Mouse (Mus musculus) kidney, postnatal 0 days (tissue): Measurements from ENCODE around the gene N4bp2. TPM values are rescaled to one million over a fixed set of nuclear protein-coding genes. Genes with fewer than 3 reads are reported as not detected.
A peak's percentile ranks its signal among the peaks of the same experiment; 100 is the strongest.

Experiments
- ATAC-seq: fragments of 200-750 bp; cut with Nextera tagmentation; replicated peaks from 2 replicates; pipeline ENCODE4 v1.8.0; 2017; ENCODE audit warnings: low read depth, moderate number of reproducible peaks, moderate TSS enrichment, moderate library complexity; ENCODE audit not compliant: low FRiP score
- DNase-seq: peaks from one replicate; pipeline ENCODE4 v3.0.0-alpha.2; 2016; ENCODE audit warnings: low spot score
- H3K27ac ChIP-seq: fragments of 300-500 bp; sonication (generic); 2 replicates; pipeline ENCODE4 v1.5.1; 2014; ENCODE audit warnings: mild to moderate bottlenecking
- H3K27me3 ChIP-seq: fragments of 300-500 bp; sonication (generic); 2 replicates; pipeline ENCODE4 v1.6.1; 2014; ENCODE audit warnings: low read length, mixed read lengths; ENCODE audit not compliant: insufficient read depth
- H3K36me3 ChIP-seq: fragments of 300-500 bp; sonication (generic); 2 replicates; pipeline ENCODE4 v1.6.1; 2014; ENCODE audit warnings: low read length, mixed read lengths; ENCODE audit not compliant: insufficient read depth
- H3K4me1 ChIP-seq: fragments of 300-500 bp; sonication (generic); replicated peaks from 2 replicates; pipeline ENCODE4 v1.6.1; 2014; ENCODE audit warnings: antibody characterized with exemption, low read length, mixed read lengths; ENCODE audit not compliant: insufficient read depth
- H3K4me2 ChIP-seq: fragments of 300-500 bp; sonication (generic); 2 replicates; pipeline ENCODE4 v1.6.1; 2014; ENCODE audit warnings: mild to moderate bottlenecking, low read length, moderate library complexity, mixed read lengths
- H3K4me3 ChIP-seq: fragments of 300-500 bp; sonication (generic); replicated peaks from 2 replicates; pipeline ENCODE4 v1.5.1; 2014; ENCODE audit warnings: low read depth, low read length
- H3K9ac ChIP-seq: fragments of 300-500 bp; sonication (generic); 2 replicates; pipeline ENCODE4 v1.6.1; 2014; ENCODE audit warnings: low read depth, low read length
- H3K9me3 ChIP-seq: fragments of 300-500 bp; sonication (generic); replicated peaks from 2 replicates; pipeline ENCODE4 v1.6.1; 2016; ENCODE audit warnings: low read length, inconsistent platforms, mixed read lengths
- CTCF ChIP-seq: IDR thresholded peaks from 2 replicates; pipeline ENCODE4 v1.5.1; 2016; ENCODE audit warnings: antibody characterized with exemption, low read depth, mild to moderate bottlenecking, moderate library complexity
- WGBS: fragments of 180-500 bp; shearing (Covaris S2); extraction: QIAGEN DNeasy Blood & Tissue Kit; methylation state at CpG from one replicate; pipeline ENCODE4 v1.1.7; 2014; 5-methylcytosine and 5-hydroxymethylcytosine counted together
- polyA plus RNA-seq: library from polyadenylated mRNA; unstranded; fragments of >200 nt; fragmentation: Nextera tagmentation; extraction: Ambion mirVana; gene quantifications from 2 replicates; pipeline ENCODE4 v1.2.1, GENCODE M21; 2015

Gene N4bp2
- polyA plus RNA-seq, 1 experiment from 2014 or later: 14.9 TPM

DNA sequence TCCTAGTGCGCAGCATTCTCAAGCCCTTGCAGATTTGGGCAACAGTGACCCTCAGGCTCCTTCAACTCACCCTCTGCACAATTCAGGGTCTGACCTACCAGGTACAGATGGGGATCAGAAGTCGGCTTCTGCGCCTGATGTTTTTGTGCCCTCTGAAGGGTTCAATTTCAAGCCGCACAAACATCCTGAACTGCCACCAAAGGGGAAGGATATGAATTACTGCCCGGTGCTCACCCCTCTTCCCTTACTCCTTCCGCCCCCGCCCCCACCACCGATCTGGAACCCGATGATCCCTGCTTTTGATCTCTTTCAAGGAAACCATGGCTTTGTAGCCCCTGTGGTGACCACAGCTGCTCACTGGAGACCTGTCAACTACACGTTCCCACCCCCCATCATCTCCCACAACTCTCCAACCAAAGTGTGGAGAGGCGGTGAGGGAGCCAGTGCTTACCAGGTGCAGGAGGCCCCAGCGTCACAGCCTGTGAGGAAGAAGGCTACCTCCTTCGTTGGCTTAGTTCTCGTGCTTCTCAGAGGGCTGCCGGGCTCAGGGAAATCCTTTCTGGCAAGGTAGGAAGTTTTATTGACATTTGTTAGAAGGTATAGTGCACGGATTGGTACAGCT lies 27.4 kb downstream of the N4bp2 start:
- Histone ChIP-seq H3K4me1 (0 out of 2 replicates have a peak, but pooled peaks cover 2% of the 10 kb centered on the region), H3K9me3 (no peaks in the 10 kb centered on the region), H3K4me3 (no peak overlapping the region), H3K27me3 (no peaks in the 10 kb centered on the region), H3K36me3 (peaks cover 34% of the 10 kb centered on the region), H3K4me2 (no peak overlapping the region), H3K9ac (no peak overlapping the region), H3K27ac (0 out of 2 replicates have a peak overlapping the region, but pooled peaks have one; percentile 22)
- 52% methylated on average over 16 of the region's 16 CpGs for WGBS
- ATAC-seq (no peak), DNase-seq (peak; percentile 20)
- no peak for TF ChIP-seq CTCF

DNA sequence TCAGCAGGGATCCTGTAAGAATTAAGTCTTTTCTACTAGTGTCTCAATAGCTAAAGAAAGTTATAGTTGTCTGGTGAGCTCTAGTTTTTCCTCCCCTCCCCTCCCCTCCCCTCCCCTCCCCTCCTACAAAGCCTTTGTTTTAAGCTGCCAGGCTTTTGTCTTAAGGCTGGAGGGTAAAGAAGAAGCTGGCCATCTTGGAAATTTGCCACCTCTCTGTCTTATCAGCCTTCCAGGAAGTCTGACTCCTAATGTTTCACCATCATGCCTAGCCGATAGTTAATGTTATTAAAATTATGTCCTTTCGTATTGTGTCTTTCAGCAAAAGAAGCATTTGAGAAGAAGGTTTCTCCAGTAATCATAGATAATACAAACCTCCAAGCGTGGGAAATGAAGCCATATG lies 30.9 kb downstream of the N4bp2 start:
- H3K9ac ChIP-seq: no peak overlapping the region
- peaks cover 36% of the 10 kb centered on the region for H3K36me3 ChIP-seq
- no peak overlapping the region for H3K4me3 ChIP-seq
- WGBS: 84% methylated on average over 3 of the region's 3 CpGs
- no peaks in the 10 kb centered on the region for H3K9me3 ChIP-seq
- no peak overlapping the region for H3K27ac ChIP-seq
- TF ChIP-seq CTCF: no peak
- ATAC-seq: no peak
- DNase-seq: no peak
- H3K27me3 ChIP-seq: no peaks in the 10 kb centered on the region
- no peak overlapping the region for H3K4me2 ChIP-seq
- H3K4me1 ChIP-seq: 0 out of 2 replicates have a peak, but pooled peaks cover 2% of the 10 kb centered on the region

DNA sequence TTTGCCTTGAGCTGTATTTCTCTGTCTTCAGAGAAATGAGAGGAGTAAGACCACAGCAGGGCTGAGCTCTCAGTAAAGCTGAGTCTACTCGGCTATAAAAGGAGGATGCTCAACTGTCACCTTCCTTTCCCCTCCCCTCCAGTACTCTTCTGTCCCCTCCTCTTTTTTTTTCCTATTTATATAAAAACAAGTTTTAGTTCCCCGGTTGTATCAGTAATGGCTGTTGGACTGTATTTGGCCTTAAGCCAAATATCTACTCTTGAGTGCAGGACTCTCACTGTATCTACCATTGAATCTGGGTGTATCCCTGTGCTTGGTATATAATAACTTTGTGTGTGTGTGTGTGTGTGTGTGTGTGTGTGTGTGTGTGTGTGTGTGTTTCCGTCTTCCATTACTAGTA lies 31.4 kb downstream of the N4bp2 start:
- TF ChIP-seq CTCF: no peak
- DNase-seq (no peak), ATAC-seq (no peak)
- Histone ChIP-seq H3K27me3 (no peaks in the 10 kb centered on the region), H3K4me1 (0 out of 2 replicates have a peak, but pooled peaks cover 2% of the 10 kb centered on the region), H3K27ac (no peak overlapping the region), H3K4me3 (no peak overlapping the region), H3K9ac (no peak overlapping the region), H3K9me3 (no peaks in the 10 kb centered on the region), H3K36me3 (peaks cover 39% of the 10 kb centered on the region), H3K4me2 (no peak overlapping the region)
- WGBS: 80% methylated on average over 3 of the region's 3 CpGs

DNA sequence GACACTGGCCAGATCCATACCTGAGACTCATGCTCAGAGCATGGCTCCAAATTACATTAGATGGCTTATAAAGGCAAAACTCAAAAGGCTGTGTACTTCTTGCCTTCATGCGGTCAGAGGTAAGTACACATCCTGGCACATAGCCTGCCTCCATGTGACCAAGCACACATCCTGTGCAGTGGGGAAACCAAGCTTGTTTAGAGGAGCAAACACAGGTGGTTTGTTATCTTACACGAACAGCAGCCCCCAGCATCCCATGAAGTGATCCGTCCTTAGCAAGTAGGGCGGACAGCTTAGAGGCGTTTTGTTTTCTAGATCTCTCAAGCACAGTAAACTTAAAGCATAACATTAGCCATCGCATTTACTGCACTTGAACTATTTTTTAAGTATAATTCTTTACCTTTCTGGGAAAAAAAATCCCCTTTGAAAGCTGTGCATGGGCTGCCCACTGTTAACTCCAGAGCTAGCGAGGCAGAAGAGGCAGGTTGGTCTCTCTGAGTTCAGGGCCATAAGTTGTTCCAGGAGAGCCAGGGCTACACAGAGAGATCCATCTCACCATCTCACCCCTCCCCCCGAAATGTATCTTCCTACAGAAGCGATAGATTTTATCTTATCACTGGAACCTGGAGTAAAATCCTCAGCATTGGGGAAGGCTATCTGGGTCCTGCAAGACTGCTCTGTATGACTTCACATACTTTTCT lies 32.1 kb downstream of the N4bp2 start:
- no peak overlapping the region for H3K4me3 ChIP-seq
- 0 out of 2 replicates have a peak, but pooled peaks cover 2% of the 10 kb centered on the region for H3K4me1 ChIP-seq
- no peak for DNase-seq
- peaks cover 40% of the 10 kb centered on the region for H3K36me3 ChIP-seq
- no peaks in the 10 kb centered on the region for H3K27me3 ChIP-seq
- no peak for ATAC-seq
- no peak overlapping the region for H3K9ac ChIP-seq
- no peak for TF ChIP-seq CTCF
- H3K4me2 ChIP-seq: no peak overlapping the region
- no peak overlapping the region for H3K27ac ChIP-seq
- WGBS: 94% methylated on average over 9 of the region's 9 CpGs
- no peaks in the 10 kb centered on the region for H3K9me3 ChIP-seq

DNA sequence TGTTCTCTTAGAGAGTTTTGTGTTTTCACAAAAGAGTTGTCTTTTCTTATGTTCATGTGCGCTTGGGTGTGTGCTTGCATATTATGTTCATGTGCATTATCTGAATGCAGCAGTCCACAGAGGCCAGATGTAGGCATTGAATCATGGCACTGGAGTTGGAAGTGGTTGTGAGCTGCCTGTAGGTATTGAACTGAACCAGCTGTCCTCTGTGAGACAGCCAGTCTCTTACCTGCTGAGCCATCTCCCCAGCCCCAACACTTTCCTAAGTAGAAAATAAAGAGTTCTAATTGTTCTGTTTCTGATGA lies 32.6 kb downstream of the N4bp2 start:
- Histone ChIP-seq H3K36me3 (peaks cover 36% of the 10 kb centered on the region), H3K4me2 (no peak overlapping the region), H3K9me3 (no peaks in the 10 kb centered on the region), H3K27me3 (no peaks in the 10 kb centered on the region), H3K9ac (no peak overlapping the region), H3K4me3 (no peak overlapping the region), H3K27ac (no peak overlapping the region), H3K4me1 (no peaks in the 10 kb centered on the region)
- DNase-seq (no peak), ATAC-seq (no peak)
- no peak for TF ChIP-seq CTCF
- WGBS: 97% methylated on average over 1 of the region's 1 CpGs

DNA sequence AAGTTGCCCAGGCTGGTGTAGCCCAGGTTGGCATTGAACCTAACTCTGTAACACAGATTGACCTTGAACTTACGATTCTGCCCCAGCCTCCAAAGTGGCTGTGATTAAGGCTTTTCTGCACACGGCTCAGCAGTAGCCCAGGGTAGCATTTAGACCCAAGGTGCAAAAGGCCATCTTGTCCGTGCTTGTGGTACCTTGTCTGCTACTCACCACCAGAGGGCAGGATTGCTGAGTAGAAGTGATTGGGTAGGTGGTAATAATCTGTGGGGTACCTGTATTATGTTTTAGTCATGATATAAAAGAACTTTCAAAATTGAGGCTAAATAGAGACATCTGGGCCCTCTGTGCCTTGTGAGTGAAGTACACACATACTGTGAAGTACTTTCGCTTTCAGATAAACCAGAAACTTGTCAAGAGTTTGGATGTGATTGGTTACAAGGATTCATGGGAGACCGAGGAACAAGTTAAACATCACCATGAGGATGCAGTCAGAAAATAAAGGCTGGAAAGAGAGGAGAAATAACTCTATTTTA lies 60.3 kb downstream of the N4bp2 start:
- Histone ChIP-seq H3K9ac (no peak overlapping the region), H3K4me1 (no peaks in the 10 kb centered on the region), H3K4me3 (no peak overlapping the region), H3K4me2 (no peak overlapping the region), H3K27me3 (no peaks in the 10 kb centered on the region), H3K27ac (no peak overlapping the region), H3K9me3 (no peaks in the 10 kb centered on the region), H3K36me3 (peaks cover 37% of the 10 kb centered on the region)
- DNase-seq (peak; percentile 66), ATAC-seq (no peak)
- TF ChIP-seq CTCF: peak; percentile 82
- WGBS: 72% methylated on average over 5 of the region's 5 CpGs
